Mouse (Mus musculus) gastrocnemius, postnatal 10 days (tissue): ENCODE data around the gene Suds3. TPM values are rescaled to one million over a fixed set of nuclear protein-coding genes. Genes with fewer than 3 reads are reported as not detected.

Source experiments
- total RNA-seq, 2 experiments: library from RNA; stranded (reverse); gene quantifications; 2 replicates each; pipeline ENCODE4 v1.2.3; 2021

Gene Suds3
- total RNA-seq, 2 experiments from 2014 or later: 49.3 to 53.5 TPM

Other genes with a start within 250 kb of the Suds3 start
- gene Taok3, start 4.0 kb upstream of the Suds3 start, total RNA-seq: 10 to 100 TPM in 1 of 2 experiments, 1 to 10 TPM in 1; 6.1 to 11.1 TPM
- gene Pebp1, start 171.5 kb upstream of the Suds3 start, total RNA-seq: 100 to 1,000 TPM; 307 to 317 TPM
- 10 to 100 TPM in 1 of 2 experiments, 1 to 10 TPM in 1; 8.6 to 11.9 TPM for gene Vsig10, start 203.0 kb upstream of the Suds3 start, total RNA-seq
- gene Wsb2, start 241.2 kb upstream of the Suds3 start, total RNA-seq: 10 to 100 TPM; 80.3 to 83.1 TPM